Mouse (Mus musculus): ENCODE results near the gene Gigyf1. TPM values are rescaled to one million over a fixed set of nuclear protein-coding genes. Genes with fewer than 3 reads are reported as not detected.

The Gigyf1 gene
- polyA plus RNA-seq (2012; ENCODE audit: low replicate concordance): 54.3 and 65.9 TPM in 2 replicates

GRCm38 (mm10) chr5:137518436-137518835 lies at the start of gene Gigyf1:
TSS of gene Gigyf1 (plus strand) at chr5:137518548.

GRCm38 (mm10) chr5:137476964-137477363 lies 41.4 kb upstream of the Gigyf1 start, which contains the start of gene Zan:
TSS of gene Zan (minus strand) at chr5:137477064.

GRCm38 (mm10) chr5:137501709-137502666 lies 16.4 kb upstream of the Gigyf1 start, which contains the start of gene Pop7:
TSS of gene Pop7 (minus strand) at chr5:137502518.

GRCm38 (mm10) chr5:137533117-137533827 lies 14.9 kb downstream of the Gigyf1 start, which contains the start of the genes Epo and Gnb2:
TSS of gene Epo (minus strand) at chr5:137533242.
TSS of gene Gnb2 (minus strand) at chr5:137533510.

GRCm38 (mm10) chr5:137553411-137553837 lies 35.1 kb downstream of the Gigyf1 start, which contains the start of gene Actl6b:
TSS of gene Actl6b (plus strand) at chr5:137553517.

DNA sequence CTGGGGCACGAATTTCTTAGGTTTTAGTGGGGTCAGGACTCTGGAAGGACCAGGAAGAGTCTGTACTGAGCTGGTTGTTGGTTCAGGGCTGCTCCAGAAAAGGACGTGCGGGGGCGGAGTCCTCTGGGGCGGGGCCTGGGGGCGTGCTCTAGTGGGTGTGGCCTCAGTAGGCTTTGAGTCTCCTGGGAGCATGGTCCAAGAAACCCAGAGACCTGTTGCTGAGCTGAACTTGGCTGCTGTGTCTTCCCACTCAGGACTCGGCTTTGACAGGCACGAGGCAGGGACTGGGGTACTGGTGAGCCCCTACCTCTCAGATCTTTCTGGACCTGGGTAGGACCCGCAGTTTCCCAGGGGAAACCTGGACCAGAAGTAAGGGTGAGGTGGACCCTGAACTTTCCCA lies 51.3 kb downstream of the Gigyf1 start, which contains the start of gene Tfr2:
Gene Tfr2 (plus strand): TSS at position 176 of the 400 bp plus-strand sequence.

Other genes starting within 250 kb of the Gigyf1 start
- gene Ache, start 231.0 kb upstream of the Gigyf1 start, polyA plus RNA-seq (2012; ENCODE audit: low replicate concordance): 42.7 and 57.4 TPM in 2 replicates
- 14.7 and 19.7 TPM in 2 replicates for gene Ufsp1, start 223.9 kb upstream of the Gigyf1 start, polyA plus RNA-seq (2012; ENCODE audit: low replicate concordance)
- gene Srrt, start 210.9 kb upstream of the Gigyf1 start, polyA plus RNA-seq (2012; ENCODE audit: low replicate concordance): 437 and 506 TPM in 2 replicates
- gene Trip6, start 204.1 kb upstream of the Gigyf1 start, polyA plus RNA-seq (2012; ENCODE audit: low replicate concordance): 32.1 and 38.4 TPM in 2 replicates
- gene Slc12a9, start 185.0 kb upstream of the Gigyf1 start, polyA plus RNA-seq (2012; ENCODE audit: low replicate concordance): 2.7 and 5.8 TPM in 2 replicates
- 1.3 and 3.4 TPM in 2 replicates for gene Ephb4, start 168.4 kb upstream of the Gigyf1 start, polyA plus RNA-seq (2012; ENCODE audit: low replicate concordance)
- 0.07 and 0.16 TPM in 2 replicates for gene Zan, start 41.5 kb upstream of the Gigyf1 start, polyA plus RNA-seq (2012; ENCODE audit: low replicate concordance)
- gene Pop7, start 16.0 kb upstream of the Gigyf1 start, polyA plus RNA-seq (2012; ENCODE audit: low replicate concordance): 21.2 and 62.7 TPM in 2 replicates
- gene Epo, start 14.7 kb downstream of the Gigyf1 start, polyA plus RNA-seq (2012; ENCODE audit: low replicate concordance): not detected in 2 replicates
- gene Gnb2, start 15.0 kb downstream of the Gigyf1 start, polyA plus RNA-seq (2012; ENCODE audit: low replicate concordance): 351 and 463 TPM in 2 replicates
- not detected in 2 replicates for gene Actl6b, start 35.0 kb downstream of the Gigyf1 start, polyA plus RNA-seq (2012; ENCODE audit: low replicate concordance)
- gene Tfr2, start 51.3 kb downstream of the Gigyf1 start, polyA plus RNA-seq (2012; ENCODE audit: low replicate concordance): 90.8 and 239 TPM in 2 replicates
- gene Mospd3, start 82.5 kb downstream of the Gigyf1 start, polyA plus RNA-seq (2012; ENCODE audit: low replicate concordance): 1,131 and 1,239 TPM in 2 replicates
- 19.5 and 40.7 TPM in 2 replicates for gene Pcolce, start 95.2 kb downstream of the Gigyf1 start, polyA plus RNA-seq (2012; ENCODE audit: low replicate concordance)
- 0.19 TPM in 1 of 2 replicates, not detected in the other for gene Fbxo24, start 110.5 kb downstream of the Gigyf1 start, polyA plus RNA-seq (2012; ENCODE audit: low replicate concordance)
- 212 and 267 TPM in 2 replicates for gene Lrch4, start 110.6 kb downstream of the Gigyf1 start, polyA plus RNA-seq (2012; ENCODE audit: low replicate concordance)
- gene Gm20605, start 110.6 kb downstream of the Gigyf1 start, polyA plus RNA-seq (2012; ENCODE audit: low replicate concordance): 10.1 and 35.3 TPM in 2 replicates
- gene Sap25, start 122.8 kb downstream of the Gigyf1 start, polyA plus RNA-seq (2012; ENCODE audit: low replicate concordance): 51.9 and 75.4 TPM in 2 replicates
- not detected in 2 replicates for gene Irs3, start 127.2 kb downstream of the Gigyf1 start, polyA plus RNA-seq (2012; ENCODE audit: low replicate concordance)
- 114 and 402 TPM in 2 replicates for gene Agfg2, start 166.2 kb downstream of the Gigyf1 start, polyA plus RNA-seq (2012; ENCODE audit: low replicate concordance)
- 2.6 and 5.1 TPM in 2 replicates for gene Nyap1, start 223.1 kb downstream of the Gigyf1 start, polyA plus RNA-seq (2012; ENCODE audit: low replicate concordance)
- gene Tsc22d4, start 227.2 kb downstream of the Gigyf1 start, polyA plus RNA-seq (2012; ENCODE audit: low replicate concordance): 492 and 602 TPM in 2 replicates